Mouse (Mus musculus) c-Kit-positive CD71-positive TER-119-negative erythroid progenitor cells, embryonic 14.5 days (primary cell): ENCODE measurements around the gene Ctf2.
A peak's percentile ranks its signal among the peaks of the same experiment; 100 is the strongest.

Source experiments
- DNase-seq: peaks from one replicate; pipeline ENCODE4 v3.0.0-alpha.2; 2013; ENCODE audit warnings: low read depth

Ctf2 gene

DNA sequence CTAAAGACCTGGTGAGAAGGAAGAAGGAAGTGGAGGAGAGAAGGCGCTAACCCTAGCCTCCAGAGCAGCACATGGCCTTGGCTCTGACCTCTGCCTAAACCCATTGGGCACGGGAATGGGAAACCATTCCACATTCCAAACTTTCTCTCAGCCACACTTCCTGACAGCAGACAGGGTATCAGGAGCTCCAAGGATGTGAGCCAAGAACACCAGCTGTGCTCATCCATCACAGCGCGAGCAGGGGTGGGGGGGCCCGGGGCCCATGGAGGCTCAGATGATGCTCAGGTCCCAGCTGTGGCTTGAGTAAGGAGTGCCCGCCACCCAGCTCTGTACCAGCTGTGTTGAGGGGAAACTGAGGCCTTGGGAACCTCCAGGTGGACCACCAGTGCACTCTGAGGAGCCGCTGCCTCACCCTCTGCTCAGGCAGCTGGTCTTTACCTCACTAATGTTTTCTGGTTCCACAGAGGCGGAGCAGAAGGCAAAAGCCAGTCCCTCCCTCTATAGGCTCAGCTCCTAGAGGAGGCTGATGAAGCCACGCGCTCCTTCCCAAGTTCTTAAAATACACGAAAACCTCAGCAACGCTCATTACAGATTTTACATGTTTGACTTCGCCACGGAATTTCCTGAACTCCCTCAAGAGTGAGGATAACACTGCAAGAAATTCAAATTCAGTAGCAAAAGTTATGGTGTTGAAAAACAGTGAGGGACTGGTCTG, 46.5 kb downstream of the Ctf2 start:
- DNase-seq, result no peak

DNA sequence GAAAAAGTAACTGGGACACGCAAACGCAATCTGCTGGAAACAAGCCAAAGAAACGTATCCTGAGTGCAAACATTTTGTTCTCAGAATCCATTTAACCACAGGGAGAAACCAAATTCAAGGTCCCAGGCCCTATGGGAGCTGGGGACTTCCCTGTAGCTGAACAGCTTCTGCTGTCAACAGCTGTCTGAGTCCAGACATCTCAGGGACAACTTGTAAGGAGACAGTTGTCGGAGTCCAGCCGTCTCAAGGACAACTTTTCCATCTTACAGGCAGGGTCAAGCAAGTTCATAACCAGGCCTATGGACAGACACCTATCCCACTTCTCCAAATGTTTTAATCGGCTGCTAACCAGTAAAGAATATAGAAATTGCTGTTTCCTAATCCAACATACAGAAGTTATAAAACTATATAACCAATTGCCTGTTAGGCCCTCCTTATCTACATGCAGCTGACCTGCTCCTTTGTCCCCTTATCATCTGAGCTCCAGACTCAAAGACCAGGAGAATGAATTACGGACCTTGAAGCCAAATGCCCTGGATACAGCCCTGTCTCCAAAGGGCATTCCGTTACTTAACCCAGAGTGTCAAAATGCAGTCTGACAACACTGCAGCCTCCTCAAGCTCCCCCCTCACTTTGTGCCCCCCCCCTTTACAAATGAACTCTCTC, 49.9 kb downstream of the Ctf2 start:
- no peak for DNase-seq

DNA sequence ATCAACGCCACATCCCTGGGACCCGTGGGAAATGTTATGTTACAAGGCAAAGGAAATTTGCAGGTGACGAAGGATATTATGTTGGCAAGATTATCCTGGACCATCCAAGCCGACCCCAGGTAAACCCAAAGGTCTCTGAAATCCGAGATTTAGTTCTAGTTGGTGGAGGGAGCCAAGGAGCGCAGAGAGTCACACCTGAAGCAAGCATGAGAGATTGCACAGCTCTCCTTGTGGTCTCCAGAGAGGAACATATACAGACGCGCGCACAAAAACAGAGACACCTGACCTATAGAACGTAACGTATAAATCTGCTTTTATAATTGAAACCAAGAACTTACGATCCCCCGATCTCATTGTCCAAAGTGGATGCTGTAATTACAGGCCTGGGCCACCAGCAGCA, 51.4 kb downstream of the Ctf2 start:
- no peak for DNase-seq

DNA sequence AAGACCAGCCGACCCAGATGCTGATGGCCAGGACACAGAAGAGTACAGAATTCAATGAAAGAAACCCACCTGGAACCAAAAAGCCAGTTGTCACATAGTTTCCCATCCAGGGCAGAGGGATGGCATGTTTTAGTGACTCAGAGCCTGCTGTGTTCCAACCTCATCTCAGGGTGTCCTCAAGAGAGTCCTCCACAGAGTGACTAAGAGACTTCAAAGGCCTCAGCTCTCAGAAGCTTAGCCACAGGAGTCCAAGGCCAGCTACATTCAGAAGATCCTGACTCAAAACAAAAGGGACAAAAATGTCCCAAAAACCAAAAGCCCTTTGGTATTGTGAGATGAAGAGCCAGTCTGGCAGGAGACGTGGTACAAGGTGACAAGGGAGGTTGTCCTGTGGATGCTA, 53.2 kb downstream of the Ctf2 start:
- DNase-seq, result no peak

DNA sequence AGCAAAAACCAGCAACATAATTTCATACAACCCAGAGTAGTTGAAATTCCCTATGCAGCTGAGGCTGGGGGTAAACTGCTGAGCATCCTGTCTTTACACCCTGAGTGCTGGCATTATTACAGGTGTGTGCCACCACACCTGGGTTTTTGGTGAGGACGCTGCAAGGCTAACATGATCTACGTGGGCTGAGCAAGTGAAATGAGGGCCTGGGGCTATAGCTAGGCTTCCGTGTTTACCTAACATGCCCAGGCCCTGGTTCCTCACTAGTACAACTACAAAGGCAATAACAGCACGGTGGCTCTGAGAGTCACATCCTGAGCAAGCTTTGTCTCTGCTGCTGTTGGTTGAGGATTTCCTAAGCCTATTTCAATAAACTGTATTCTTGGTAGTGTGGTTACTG, 54.4 kb downstream of the Ctf2 start:
- DNase-seq, result no peak

DNA sequence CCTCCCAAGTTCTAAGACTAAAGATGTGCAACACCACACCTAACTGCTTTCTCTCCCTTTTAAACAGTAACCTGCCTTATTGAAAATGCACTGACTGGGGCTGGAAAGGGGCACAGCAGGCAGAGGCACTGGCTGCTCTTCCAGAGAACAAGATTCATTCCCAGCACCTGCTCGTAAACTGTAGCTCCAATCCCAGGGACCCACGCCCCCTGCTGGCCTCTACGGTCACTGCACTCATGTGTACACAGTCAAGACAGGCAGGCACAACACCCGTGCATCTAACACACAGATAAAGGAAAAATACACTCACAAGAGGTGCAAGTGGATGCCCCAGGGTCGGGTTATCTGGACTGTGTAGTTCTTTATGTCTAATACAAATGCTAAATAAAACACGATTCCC, 54.9 kb downstream of the Ctf2 start:
- DNase-seq, result peak; percentile 54

DNA sequence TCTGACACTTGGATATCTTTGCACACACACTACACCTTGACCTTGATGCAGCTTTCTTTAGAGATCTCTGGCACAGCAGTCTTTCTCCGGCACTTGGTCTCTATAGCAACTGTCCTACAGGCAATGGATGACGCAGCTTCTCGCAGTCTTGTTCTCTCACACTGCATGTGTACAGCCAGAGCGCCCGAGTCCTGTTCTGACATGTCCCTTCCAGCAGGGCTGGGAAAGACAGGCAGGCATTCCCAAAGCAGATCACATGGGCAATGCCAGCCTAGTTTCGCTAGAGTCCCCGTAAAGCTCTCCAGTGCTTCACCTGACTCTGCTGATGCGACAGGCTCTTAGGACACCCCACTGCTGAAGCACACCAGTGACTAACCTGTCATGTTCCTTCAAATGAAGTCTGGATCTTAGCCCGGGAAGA, 56.6 kb downstream of the Ctf2 start:
- no peak for DNase-seq

DNA sequence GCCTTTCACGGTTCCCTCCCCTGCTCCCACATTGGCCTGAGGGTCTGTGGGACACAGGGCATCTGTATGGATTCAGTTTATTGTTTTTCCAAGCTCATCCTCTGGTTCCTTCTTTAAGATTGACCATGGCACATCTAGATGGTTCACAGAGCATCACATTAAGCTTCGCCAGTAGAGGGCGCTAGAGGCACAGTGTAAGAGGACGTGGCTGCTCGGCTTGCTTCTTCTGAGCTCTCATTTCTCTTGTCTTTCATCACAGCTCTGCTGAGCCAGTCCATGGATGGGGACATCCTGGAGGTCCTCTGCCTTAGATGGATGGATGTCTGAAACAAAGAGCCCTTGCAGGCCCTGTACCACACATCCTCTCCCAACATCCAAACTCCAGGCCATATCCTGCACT, 57.0 kb downstream of the Ctf2 start:
- DNase-seq, result peak; percentile 82

DNA sequence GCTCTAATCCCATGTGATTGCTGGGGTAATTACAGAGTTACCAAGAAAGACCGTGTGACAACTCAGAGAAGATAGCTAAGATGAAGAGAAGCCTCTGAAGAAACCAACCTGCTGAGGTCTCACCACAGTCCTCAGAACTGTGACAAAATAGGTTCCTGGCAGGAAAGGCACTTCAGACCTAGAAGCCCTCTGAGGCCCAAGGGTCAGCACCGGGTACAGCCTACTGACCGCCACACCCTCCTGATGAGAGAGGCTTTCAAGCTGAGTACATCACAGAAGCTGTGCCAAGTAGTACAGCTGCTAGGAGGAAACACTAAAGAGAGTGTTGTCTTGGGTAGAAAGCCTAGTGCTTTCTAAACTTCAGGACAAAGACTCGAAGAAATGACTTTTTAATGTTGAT, 59.2 kb downstream of the Ctf2 start:
- DNase-seq, result no peak

DNA sequence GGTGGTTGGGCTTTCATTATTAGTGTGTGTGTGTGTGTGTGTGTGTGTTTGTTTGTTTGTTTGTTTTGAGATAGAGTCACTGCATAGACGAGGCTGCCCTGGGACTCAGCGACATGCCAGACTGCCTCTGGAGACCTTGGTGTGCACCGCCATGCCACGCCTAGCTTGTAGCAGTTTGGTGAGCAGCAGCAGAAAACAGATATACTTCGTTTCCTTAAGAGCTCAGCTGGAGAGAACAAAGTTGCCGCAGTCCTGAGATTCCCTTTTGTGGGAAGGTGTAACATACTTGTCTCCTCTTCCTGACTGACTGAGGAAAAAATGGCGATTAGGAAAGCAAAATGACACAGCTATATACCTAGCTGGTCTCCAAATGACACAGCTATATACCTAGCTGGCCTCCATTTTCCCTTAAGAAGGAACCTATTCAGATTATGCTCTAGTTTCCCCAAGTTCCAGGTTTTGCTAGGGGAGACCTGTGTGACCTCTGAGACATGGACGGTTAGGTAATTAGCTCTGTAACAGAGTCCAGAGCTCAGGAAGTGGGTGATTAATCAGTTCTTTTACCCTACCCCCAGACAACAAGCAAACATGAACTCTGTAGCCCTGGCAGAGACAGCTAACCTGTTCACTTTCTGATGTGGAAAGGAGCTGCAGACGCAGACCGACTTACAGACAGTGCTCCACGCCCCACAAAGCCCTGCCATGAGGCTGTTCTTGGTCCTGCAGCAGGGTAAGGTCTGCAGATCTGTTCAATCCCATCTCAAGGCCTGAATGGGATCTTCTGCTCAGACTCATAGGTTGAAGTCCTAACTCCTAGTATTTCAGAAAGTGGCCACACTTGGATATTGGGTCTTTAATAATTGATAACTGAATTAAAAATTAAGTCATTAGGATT, 59.8 kb downstream of the Ctf2 start:
- DNase-seq, result no peak
